Mouse (Mus musculus) intestine, embryonic 14.5 days (tissue): Measurements from ENCODE around the gene Smarca4. TPM values are rescaled to one million over a fixed set of nuclear protein-coding genes. Genes with fewer than 3 reads are reported as not detected.
A peak's percentile ranks its signal among the peaks of the same experiment; 100 is the strongest.

Experiments
- ATAC-seq: fragments of 200-750 bp; cut with Nextera tagmentation; replicated peaks from 2 replicates; pipeline ENCODE4 v1.8.0; 2017; ENCODE audit warnings: low read depth, moderate number of reproducible peaks, moderate TSS enrichment, moderate library complexity; ENCODE audit not compliant: low FRiP score, low TSS enrichment
- DNase-seq: peaks from one replicate; pipeline ENCODE4 v3.0.0-alpha.2; 2018; ENCODE audit warnings: low spot score
- H3K27ac ChIP-seq: fragments of 300-500 bp; sonication (generic); 2 replicates; pipeline ENCODE4 v1.5.1; 2014; ENCODE audit warnings: low read depth, mild to moderate bottlenecking, control low read depth
- H3K27me3 ChIP-seq: fragments of 300-500 bp; sonication (generic); replicated peaks from 2 replicates; pipeline ENCODE4 v1.6.1; 2014; ENCODE audit warnings: low read length, control low read depth; ENCODE audit not compliant: control insufficient read depth, insufficient read depth
- H3K36me3 ChIP-seq: fragments of 300-500 bp; sonication (generic); 2 replicates; pipeline ENCODE4 v1.6.1; 2014; ENCODE audit warnings: low read length, control low read depth; ENCODE audit not compliant: control insufficient read depth, insufficient read depth
- H3K4me1 ChIP-seq: fragments of 300-500 bp; sonication (generic); replicated peaks from 2 replicates; pipeline ENCODE4 v1.6.1; 2014; ENCODE audit warnings: low read length, control low read depth, mixed read lengths; ENCODE audit not compliant: control insufficient read depth, insufficient read depth
- H3K4me2 ChIP-seq: fragments of 300-500 bp; sonication (generic); 2 replicates; pipeline ENCODE4 v1.6.1; 2014; ENCODE audit warnings: low read length
- H3K4me3 ChIP-seq: fragments of 300-500 bp; sonication (generic); 2 replicates; pipeline ENCODE4 v1.5.1; 2014; ENCODE audit warnings: low read depth, low read length, control low read depth, mixed read lengths
- H3K9ac ChIP-seq: fragments of 300-500 bp; sonication (generic); 2 replicates; pipeline ENCODE4 v1.6.1; 2014; ENCODE audit warnings: mild to moderate bottlenecking, low read length
- H3K9me3 ChIP-seq: fragments of 300-500 bp; sonication (generic); 2 replicates; pipeline ENCODE4 v1.6.1; 2016; ENCODE audit warnings: low read length, control low read depth; ENCODE audit not compliant: control insufficient read depth
- WGBS: fragments of 180-500 bp; shearing (Covaris S2); extraction: QIAGEN DNeasy Blood & Tissue Kit; methylation state at CpG from one replicate; pipeline ENCODE4 v1.1.7; 2014; 5-methylcytosine and 5-hydroxymethylcytosine counted together
- polyA plus RNA-seq: library from polyadenylated mRNA; unstranded; fragments of >200 nt; fragmentation: Nextera tagmentation; extraction: Ambion mirVana; gene quantifications from 2 replicates; pipeline ENCODE4 v1.2.1, GENCODE M21; 2014

Gene Smarca4
- polyA plus RNA-seq, 1 experiment from 2014 or later = 92.6 TPM

DNA sequence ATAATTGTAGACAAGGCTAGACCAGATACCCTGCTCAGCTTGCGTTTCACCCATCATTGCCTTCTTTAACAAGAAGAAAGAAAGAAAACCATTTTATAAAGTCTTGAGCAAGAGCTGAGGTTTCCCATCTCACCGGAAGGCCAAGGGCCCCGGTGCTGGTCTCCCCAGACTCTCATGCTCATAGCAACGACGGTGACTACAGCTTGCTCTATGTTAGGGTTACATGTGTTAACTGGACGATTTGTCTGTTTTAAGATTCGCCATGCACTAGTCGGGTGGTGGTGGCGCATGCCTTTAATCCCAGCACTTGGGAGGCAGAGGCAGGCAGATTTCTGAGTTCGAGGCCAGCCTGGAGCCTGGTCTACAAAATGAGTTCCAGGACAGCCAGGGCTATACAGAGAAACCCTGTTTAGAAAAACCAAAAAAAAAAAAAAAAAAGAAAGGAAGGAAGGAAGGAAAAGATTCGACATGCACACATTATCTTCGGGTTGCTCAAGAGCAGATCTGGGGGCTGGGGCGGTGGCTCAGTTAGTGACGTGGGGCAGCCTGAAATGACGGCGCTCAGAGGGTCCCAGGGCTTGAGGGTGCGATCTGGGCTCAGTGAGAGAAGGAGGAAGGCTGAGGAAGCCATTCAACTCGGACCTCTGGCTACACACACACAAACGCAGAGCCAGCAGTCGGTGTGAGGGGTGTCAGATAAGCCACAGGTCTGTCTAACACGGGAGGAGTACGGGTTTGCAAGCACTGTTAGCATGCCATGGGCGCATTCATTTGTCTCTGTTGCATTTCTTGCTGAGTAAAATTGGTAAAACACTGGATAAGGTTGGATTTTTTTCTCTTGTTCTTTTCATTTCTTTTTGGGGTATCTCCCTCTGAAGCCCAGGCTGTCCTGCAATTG is 109.5 kb downstream of the Smarca4 start:
- no peak overlapping the region; the same call in 1 of the 2 replicates for H3K27ac ChIP-seq
- peak overlapping the region; percentile 56 for H3K9ac ChIP-seq
- H3K36me3 ChIP-seq = peaks cover 21% of the 10 kb centered on the region
- peaks cover 27% of the 10 kb centered on the region for H3K4me1 ChIP-seq
- 71% methylated on average over 23 of the region's 23 CpGs for WGBS
- no peaks in the 10 kb centered on the region for H3K27me3 ChIP-seq
- DNase-seq (no peak), ATAC-seq (no peak)
- peak overlapping the region; percentile 86 for H3K4me2 ChIP-seq
- H3K9me3 ChIP-seq = no peaks in the 10 kb centered on the region
- H3K4me3 ChIP-seq = peak overlapping the region; percentile 68

GRCm38 (mm10) chr9:21726218-21726975 is 110.4 kb downstream of the Smarca4 start:
- Histone ChIP-seq H3K4me3 (peak overlapping the region; percentile 68), H3K27ac (0 out of 2 replicates have a peak overlapping the region, but pooled peaks have one; percentile 18), H3K4me2 (peak overlapping the region; percentile 86), H3K9me3 (no peaks in the 10 kb centered on the region), H3K4me1 (peaks cover 24% of the 10 kb centered on the region), H3K36me3 (peaks cover 30% of the 10 kb centered on the region), H3K27me3 (no peaks in the 10 kb centered on the region), H3K9ac (peak overlapping the region; percentile 41)
- 63% methylated on average over 14 of the region's 14 CpGs for WGBS
- ATAC-seq (no peak), DNase-seq (no peak)

DNA sequence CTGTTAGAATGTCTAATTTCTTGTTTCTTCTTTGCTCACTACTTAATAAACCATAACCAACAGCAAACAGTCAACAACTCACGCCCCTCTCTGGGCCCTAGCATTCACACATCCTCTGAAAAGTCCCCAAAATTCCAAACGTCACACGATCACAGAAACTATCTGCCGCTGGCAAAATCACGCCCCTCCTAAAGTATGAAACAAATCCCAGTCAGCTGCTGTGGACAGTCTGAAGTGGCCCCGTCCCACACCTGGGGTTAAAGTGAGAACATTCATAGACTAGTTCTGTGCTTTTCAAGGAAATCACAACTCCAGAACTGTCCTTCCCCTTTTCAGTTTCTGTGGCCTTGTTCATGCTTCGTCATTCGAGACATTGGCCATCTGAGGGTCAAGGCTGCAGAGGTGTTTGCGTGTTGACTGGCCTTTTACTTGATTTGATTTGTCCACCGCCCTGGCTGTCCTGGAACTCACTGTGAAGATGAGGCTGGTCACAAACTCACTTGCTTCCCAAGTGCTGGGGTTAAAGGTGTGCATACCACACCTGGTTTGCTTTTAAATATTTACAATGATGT is 112.4 kb downstream of the Smarca4 start:
- H3K4me3 ChIP-seq = no peak overlapping the region
- ATAC-seq (no peak), DNase-seq (no peak)
- no peaks in the 10 kb centered on the region for H3K9me3 ChIP-seq
- no peak overlapping the region for H3K9ac ChIP-seq
- 84% methylated on average over 10 of the region's 10 CpGs for WGBS
- no peak overlapping the region for H3K27ac ChIP-seq
- peaks cover 24% of the 10 kb centered on the region for H3K4me1 ChIP-seq
- no peak overlapping the region for H3K4me2 ChIP-seq
- H3K27me3 ChIP-seq = no peaks in the 10 kb centered on the region
- peaks cover 49% of the 10 kb centered on the region for H3K36me3 ChIP-seq

GRCm38 (mm10) chr9:21729264-21729663 is 113.3 kb downstream of the Smarca4 start:
- no peaks in the 10 kb centered on the region for H3K9me3 ChIP-seq
- peaks cover 24% of the 10 kb centered on the region for H3K4me1 ChIP-seq
- H3K27me3 ChIP-seq = no peaks in the 10 kb centered on the region
- ATAC-seq (no peak), DNase-seq (no peak)
- no peak overlapping the region for H3K4me3 ChIP-seq
- 79% methylated on average over 7 of the region's 7 CpGs for WGBS
- no peak overlapping the region for H3K4me2 ChIP-seq
- H3K9ac ChIP-seq = no peak overlapping the region
- H3K27ac ChIP-seq = no peak overlapping the region
- peaks cover 58% of the 10 kb centered on the region for H3K36me3 ChIP-seq

- 93% methylated on average over 9 of the region's 9 CpGs for WGBS
- DNase-seq = no peak
- H3K9ac ChIP-seq = no peak overlapping the region
- H3K4me3 ChIP-seq = no peak overlapping the region
- no peak overlapping the region for H3K27ac ChIP-seq
- peaks cover 82% of the 10 kb centered on the region for H3K36me3 ChIP-seq
- H3K27me3 ChIP-seq = no peaks in the 10 kb centered on the region
- H3K9me3 ChIP-seq = no peaks in the 10 kb centered on the region
- ATAC-seq = no peak
- H3K4me2 ChIP-seq = no peak overlapping the region
- H3K4me1 ChIP-seq = 0 out of 2 replicates have a peak, but pooled peaks cover 4% of the 10 kb centered on the region
These were observed 116.3 kb downstream of the Smarca4 start for GRCm38 (mm10) chr9:21732288-21732687.

DNA sequence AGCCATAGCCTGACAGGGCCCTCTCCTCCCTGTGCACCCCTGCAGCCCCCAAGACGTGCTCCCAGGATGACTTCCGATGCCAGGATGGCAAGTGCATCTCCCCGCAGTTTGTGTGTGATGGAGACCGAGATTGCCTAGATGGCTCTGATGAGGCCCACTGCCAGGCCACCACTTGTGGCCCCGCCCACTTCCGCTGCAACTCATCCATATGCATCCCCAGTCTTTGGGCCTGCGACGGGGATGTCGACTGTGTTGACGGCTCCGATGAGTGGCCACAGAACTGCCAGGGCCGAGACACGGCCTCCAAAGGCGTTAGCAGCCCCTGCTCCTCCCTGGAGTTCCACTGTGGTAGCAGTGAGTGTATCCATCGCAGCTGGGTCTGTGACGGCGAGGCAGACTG is 117.5 kb downstream of the Smarca4 start:
- H3K4me3 ChIP-seq = no peak overlapping the region
- 0 out of 2 replicates have a peak, but pooled peaks have one; percentile 7 for ATAC-seq
- H3K36me3 ChIP-seq = peaks cover 84% of the 10 kb centered on the region
- H3K4me2 ChIP-seq = no peak overlapping the region
- H3K9me3 ChIP-seq = no peaks in the 10 kb centered on the region
- no peak for DNase-seq
- 0 out of 2 replicates have a peak, but pooled peaks cover 4% of the 10 kb centered on the region for H3K4me1 ChIP-seq
- 93% methylated on average over 17 of the region's 17 CpGs for WGBS
- no peak overlapping the region for H3K27ac ChIP-seq
- no peaks in the 10 kb centered on the region for H3K27me3 ChIP-seq
- no peak overlapping the region for H3K9ac ChIP-seq

DNA sequence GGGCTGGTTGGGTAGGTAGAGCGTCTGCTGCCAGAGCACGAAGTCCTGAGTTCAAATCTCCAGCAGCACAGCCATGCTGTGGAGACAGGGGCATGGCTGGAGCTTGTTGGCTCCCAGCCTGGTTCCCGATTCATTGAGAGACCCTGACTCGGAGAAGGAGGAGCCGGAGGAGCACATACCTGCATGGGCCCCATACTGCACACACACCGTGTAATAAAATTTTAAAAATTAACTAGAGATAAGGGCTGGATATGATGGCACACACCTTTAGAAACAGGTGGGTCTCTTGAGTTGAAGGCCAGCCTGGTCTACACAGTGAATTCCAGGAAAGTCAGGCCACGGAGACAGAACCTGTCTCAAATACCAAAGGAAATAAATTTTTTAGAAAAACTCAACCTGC is 118.0 kb downstream of the Smarca4 start:
- H3K4me3 ChIP-seq = no peak overlapping the region
- H3K36me3 ChIP-seq = peaks cover 89% of the 10 kb centered on the region
- ATAC-seq = peak; percentile 47; the same call in 1 of the 2 replicates
- no peaks in the 10 kb centered on the region for H3K9me3 ChIP-seq
- H3K27me3 ChIP-seq = no peaks in the 10 kb centered on the region
- H3K27ac ChIP-seq = no peak overlapping the region
- H3K9ac ChIP-seq = no peak overlapping the region
- 82% methylated on average over 7 of the region's 7 CpGs for WGBS
- no peak for DNase-seq
- no peak overlapping the region for H3K4me2 ChIP-seq
- 0 out of 2 replicates have a peak, but pooled peaks cover 4% of the 10 kb centered on the region for H3K4me1 ChIP-seq

- Histone ChIP-seq H3K9me3 (no peaks in the 10 kb centered on the region), H3K4me3 (no peak overlapping the region), H3K36me3 (peaks cover 96% of the 10 kb centered on the region), H3K9ac (no peak overlapping the region), H3K4me1 (no peaks in the 10 kb centered on the region), H3K27ac (no peak overlapping the region), H3K4me2 (no peak overlapping the region), H3K27me3 (no peaks in the 10 kb centered on the region)
- DNase-seq = no peak
- 88% methylated on average over 14 of the region's 14 CpGs for WGBS
- no peak for ATAC-seq
These were observed 119.2 kb downstream of the Smarca4 start for GRCm38 (mm10) chr9:21735126-21735525.
